Mouse (Mus musculus) liver, adult 2 months (tissue): ENCODE measurements around the gene Creb5. TPM values are rescaled to one million over a fixed set of nuclear protein-coding genes. Genes with fewer than 3 reads are reported as not detected.

ENCODE experiments used
- DNase-seq: peaks from one replicate; pipeline ENCODE4 v3.0.0-alpha.2; 2011; ENCODE audit warnings: low read depth, low spot score; ENCODE audit errors: extremely low read depth
- H3K27ac ChIP-seq: fragments of 200-500 bp; replicated peaks from 2 replicates; pipeline ENCODE4 v1.5.1; 2012; ENCODE audit warnings: low read depth, mild to moderate bottlenecking, control low read depth, inconsistent platforms, low read length; ENCODE audit not compliant: insufficient read depth
- H3K27me3 ChIP-seq: fragments of 200-500 bp; 2 replicates; pipeline ENCODE4 v1.6.1; 2012; ENCODE audit warnings: mild to moderate bottlenecking, moderate library complexity, low read length, inconsistent platforms; ENCODE audit not compliant: control insufficient read depth, insufficient read depth
- H3K36me3 ChIP-seq: fragments of 200-500 bp; 2 replicates; pipeline ENCODE4 v1.6.1; 2012; ENCODE audit warnings: low read length, inconsistent platforms; ENCODE audit not compliant: control insufficient read depth, insufficient read depth
- H3K4me1 ChIP-seq: fragments of 200-500 bp; 2 replicates; pipeline ENCODE4 v1.6.1; 2011; ENCODE audit warnings: low read length; ENCODE audit not compliant: control insufficient read depth, insufficient read depth
- H3K4me3 ChIP-seq: fragments of 200-500 bp; 2 replicates; pipeline ENCODE4 v1.5.1; 2011; ENCODE audit warnings: low read depth, mild to moderate bottlenecking, control low read depth, low read length, moderate library complexity; ENCODE audit not compliant: insufficient read depth
- H3K79me2 ChIP-seq: fragments of 200-500 bp; 2 replicates; pipeline ENCODE4 v1.6.1; 2012; ENCODE audit warnings: inconsistent platforms, mild to moderate bottlenecking, low read length, moderate library complexity; ENCODE audit not compliant: control insufficient read depth, insufficient read depth
- H3K9ac ChIP-seq: fragments of 200-500 bp; 2 replicates; pipeline ENCODE4 v1.6.1; 2012; ENCODE audit warnings: low read depth, mild to moderate bottlenecking, control low read depth, inconsistent platforms, low read length
- CTCF ChIP-seq: fragments of 200-500 bp; IDR thresholded peaks from 2 replicates; pipeline ENCODE4 v1.5.1; 2011; ENCODE audit warnings: low read depth, low read length, control low read depth
- POLR2A ChIP-seq: fragments of 200-500 bp; IDR thresholded peaks from 2 replicates; pipeline ENCODE4 v1.6.1; 2011; ENCODE audit warnings: low read length, control low read depth; ENCODE audit not compliant: insufficient read depth; ENCODE audit errors: extremely low read depth
- WGBS: fragments of 180-500 bp; shearing (Covaris S2); methylation state at CpG from one replicate; pipeline ENCODE4 v1.1.7; 2018; 5-methylcytosine and 5-hydroxymethylcytosine counted together
- polyA plus RNA-seq: library from polyadenylated mRNA; depleted of rRNA; stranded (reverse); fragments of >200 nt; gene quantifications from 2 replicates; pipeline ENCODE4 v1.2.3, GENCODE M21; 2012
- total RNA-seq: library from RNA; depleted of rRNA; stranded (reverse); fragments of >200 nt; gene quantifications from 2 replicates; pipeline ENCODE4 v1.2.3, GENCODE M21; 2014

Gene Creb5
- total and polyA plus RNA-seq, 2 experiments: 0.02 to 0.18 TPM

DNA sequence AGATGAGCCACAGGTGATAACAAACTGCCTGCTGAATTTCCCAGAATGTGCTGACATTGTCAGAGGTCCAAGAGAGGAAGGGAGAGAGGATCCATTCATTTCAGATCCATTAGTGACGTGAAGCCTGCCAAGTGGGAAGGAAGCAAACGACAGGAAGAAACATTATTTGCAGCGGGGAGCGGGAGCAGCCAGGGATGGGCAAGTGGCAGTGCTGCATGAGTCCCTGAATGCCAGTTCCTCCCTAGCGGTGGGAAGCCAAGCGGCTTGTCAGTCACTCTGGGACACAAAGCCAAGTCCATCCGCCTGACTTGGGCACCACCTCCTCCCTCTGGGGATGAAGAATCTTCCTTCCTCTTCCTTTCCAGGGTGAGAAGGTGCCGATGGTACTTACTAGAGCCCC lies 183.5 kb downstream of the Creb5 start:
- Histone ChIP-seq H3K4me1 (no peaks in the 10 kb centered on the region), H3K9ac (no peak overlapping the region), H3K36me3 (no peaks in the 10 kb centered on the region), H3K27me3 (peaks cover 15% of the 10 kb centered on the region; the same call in 1 of the 2 replicates), H3K27ac (no peak overlapping the region), H3K4me3 (no peak overlapping the region), H3K79me2 (no peaks in the 10 kb centered on the region)
- TF ChIP-seq POLR2A: no peak
- DNase-seq: no peak
- WGBS: 58% methylated on average over 8 of the region's 8 CpGs

DNA sequence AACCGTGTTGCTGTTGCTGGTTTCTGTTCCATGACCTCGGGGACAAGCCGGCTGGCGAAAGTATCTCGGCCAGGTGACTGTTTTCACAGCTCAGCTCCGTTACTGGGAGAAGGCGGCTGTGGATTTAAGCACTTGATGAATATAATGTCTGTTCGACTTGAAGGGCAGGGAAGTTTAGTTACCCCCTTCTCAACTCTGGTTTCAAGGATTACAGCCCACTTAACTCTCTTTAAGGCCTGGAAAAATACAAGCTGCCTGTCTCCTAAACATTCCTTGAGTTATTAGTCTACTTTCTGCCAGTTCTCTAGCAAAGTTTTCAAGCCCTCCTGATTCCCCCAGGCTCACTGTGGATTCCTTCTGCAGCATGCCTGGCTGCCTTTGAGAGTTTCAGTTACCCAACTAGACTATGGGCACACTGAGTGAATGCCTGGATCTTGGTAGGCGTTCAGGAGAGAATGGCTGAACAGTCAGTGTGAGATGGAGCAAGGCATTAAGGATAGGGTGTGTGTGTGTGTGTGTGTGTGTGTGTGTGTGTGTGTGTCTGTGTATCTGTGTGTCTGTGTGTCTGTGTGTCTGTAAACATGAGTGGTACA lies 184.0 kb downstream of the Creb5 start:
- Histone ChIP-seq H3K4me3 (no peak overlapping the region), H3K9ac (no peak overlapping the region), H3K36me3 (no peaks in the 10 kb centered on the region), H3K27ac (no peak overlapping the region), H3K79me2 (no peaks in the 10 kb centered on the region), H3K4me1 (no peaks in the 10 kb centered on the region), H3K27me3 (peaks cover 15% of the 10 kb centered on the region; the same call in 1 of the 2 replicates)
- 79% methylated on average over 9 of the region's 9 CpGs for WGBS
- TF ChIP-seq POLR2A (no peak), CTCF (no peak)
- no peak for DNase-seq

DNA sequence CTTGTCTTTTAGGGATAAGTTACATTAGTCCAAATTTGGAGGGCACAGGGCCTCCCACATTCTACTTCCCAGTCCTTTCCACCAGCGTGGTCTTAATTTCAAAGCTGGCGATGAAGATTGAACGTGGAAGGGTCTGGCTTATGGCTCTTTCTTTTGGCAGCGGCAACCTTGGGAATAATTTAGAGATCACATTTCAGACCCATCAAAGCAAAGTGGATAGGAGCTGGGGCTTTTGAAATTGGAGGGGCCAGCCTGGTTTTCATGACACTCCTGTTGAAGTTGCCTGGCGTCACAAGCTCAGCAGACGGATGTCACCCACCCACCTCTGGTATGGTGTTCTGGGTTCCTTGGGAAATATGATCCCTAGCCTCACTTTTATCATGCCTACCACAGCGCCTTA lies 185.7 kb downstream of the Creb5 start:
- H3K4me3 ChIP-seq: no peak overlapping the region
- no peak overlapping the region for H3K27ac ChIP-seq
- no peaks in the 10 kb centered on the region for H3K36me3 ChIP-seq
- no peaks in the 10 kb centered on the region for H3K79me2 ChIP-seq
- DNase-seq: no peak
- TF ChIP-seq CTCF: no peak
- TF ChIP-seq POLR2A: no peak
- peaks cover 15% of the 10 kb centered on the region; the same call in 1 of the 2 replicates for H3K27me3 ChIP-seq
- WGBS: 93% methylated on average over 7 of the region's 7 CpGs
- H3K9ac ChIP-seq: no peak overlapping the region
- H3K4me1 ChIP-seq: no peaks in the 10 kb centered on the region

DNA sequence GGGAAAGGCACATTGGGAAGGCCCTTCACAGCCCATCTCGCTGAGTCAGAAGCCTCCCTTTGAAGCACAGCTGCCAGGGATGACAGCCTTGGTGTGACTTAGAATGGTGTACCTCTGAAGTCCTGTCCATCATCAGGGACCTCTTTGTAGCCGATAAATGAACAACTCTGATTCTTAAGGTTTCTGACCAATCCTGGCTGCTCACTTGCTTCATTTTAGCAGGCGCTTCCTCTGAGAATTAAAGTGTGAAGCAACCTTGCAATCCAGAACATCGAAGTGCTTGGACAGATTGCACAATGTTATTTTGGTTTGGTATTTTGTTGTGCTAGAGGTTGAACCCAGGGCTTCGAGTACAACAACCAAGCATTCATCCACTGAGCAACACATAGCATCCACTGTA lies 190.4 kb downstream of the Creb5 start:
- Histone ChIP-seq H3K4me3 (no peak overlapping the region), H3K27ac (no peak overlapping the region), H3K79me2 (no peaks in the 10 kb centered on the region), H3K9ac (no peak overlapping the region), H3K36me3 (no peaks in the 10 kb centered on the region), H3K4me1 (no peaks in the 10 kb centered on the region), H3K27me3 (peaks cover 3% of the 10 kb centered on the region; the same call in 1 of the 2 replicates)
- WGBS: 80% methylated on average over 5 of the region's 5 CpGs
- no peak for DNase-seq
- TF ChIP-seq POLR2A (no peak), CTCF (no peak)

DNA sequence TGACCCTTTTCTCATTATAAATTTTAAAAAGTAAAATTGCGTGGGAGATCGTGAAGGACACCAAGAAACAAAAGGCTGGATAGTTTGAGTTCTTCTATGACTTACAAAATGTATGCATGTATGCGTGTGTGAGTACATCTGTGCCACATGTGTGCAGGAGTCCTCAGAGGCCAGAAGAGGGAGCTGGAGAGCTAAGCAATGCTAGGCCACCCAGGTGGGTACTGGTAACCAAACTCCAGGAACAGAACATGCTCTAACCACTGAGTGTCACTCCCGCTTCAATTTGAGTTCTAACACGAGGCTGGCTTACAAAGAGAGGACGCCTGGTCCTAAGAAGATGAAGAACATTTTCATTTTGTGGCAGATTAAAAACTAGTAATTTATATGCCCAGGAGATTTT lies 203.8 kb downstream of the Creb5 start:
- Histone ChIP-seq H3K36me3 (no peaks in the 10 kb centered on the region), H3K4me1 (peaks cover 3% of the 10 kb centered on the region; the same call in 1 of the 2 replicates), H3K79me2 (no peaks in the 10 kb centered on the region), H3K27ac (no peak overlapping the region), H3K27me3 (no peaks in the 10 kb centered on the region; the same call in 1 of the 2 replicates), H3K9ac (no peak overlapping the region), H3K4me3 (no peak overlapping the region)
- peak; percentile 15 for DNase-seq
- TF ChIP-seq POLR2A: no peak
- peak; percentile 71 for TF ChIP-seq CTCF
- 97% methylated on average over 6 of the region's 6 CpGs for WGBS

DNA sequence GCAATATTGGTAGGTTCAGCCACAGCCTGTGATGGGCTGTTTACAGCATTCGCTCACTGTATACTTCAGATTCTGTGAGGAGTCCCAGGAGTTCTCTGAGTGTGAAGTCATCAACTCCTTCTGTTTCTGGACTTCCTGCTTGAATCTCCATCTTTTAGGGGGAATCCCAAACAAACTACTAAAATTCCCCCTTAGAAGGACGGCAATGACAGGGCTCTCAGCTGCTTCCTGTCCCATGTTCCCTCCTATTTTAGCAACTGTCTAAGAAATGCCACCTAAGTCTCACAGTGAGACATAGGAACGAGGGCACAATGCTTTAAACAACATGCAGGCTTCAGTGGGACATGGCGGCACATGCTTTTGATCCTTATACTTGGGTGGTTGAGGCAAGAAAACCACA lies 204.3 kb downstream of the Creb5 start:
- no peaks in the 10 kb centered on the region for H3K36me3 ChIP-seq
- no peaks in the 10 kb centered on the region; the same call in 1 of the 2 replicates for H3K27me3 ChIP-seq
- H3K4me1 ChIP-seq: peaks cover 6% of the 10 kb centered on the region; the same call in 1 of the 2 replicates
- H3K4me3 ChIP-seq: no peak overlapping the region
- H3K79me2 ChIP-seq: no peaks in the 10 kb centered on the region
- H3K27ac ChIP-seq: no peak overlapping the region
- TF ChIP-seq CTCF (no peak), POLR2A (no peak)
- DNase-seq: no peak
- WGBS: 87% methylated on average over 4 of the region's 4 CpGs
- H3K9ac ChIP-seq: no peak overlapping the region
